Mouse (Mus musculus) heart, embryonic 16.5 days (tissue): ENCODE data around the gene Stat5b. TPM values are rescaled to one million over a fixed set of nuclear protein-coding genes. Genes with fewer than 3 reads are reported as not detected.
"Not testable (repeated sequence)": the region's sequence is repeated elsewhere in the genome, so short reads cannot be mapped to it uniquely, and the experiment has no call there.

ENCODE experiments used
- ATAC-seq: fragments of 200-750 bp; cut with Nextera tagmentation; replicated peaks from 2 replicates; pipeline ENCODE4 v1.8.0; 2017; ENCODE audit warnings: moderate number of reproducible peaks; ENCODE audit not compliant: insufficient read depth, low FRiP score; ENCODE audit errors: extremely low read depth
- H3K27ac ChIP-seq: fragments of 300-500 bp; sonication (generic); 2 replicates; pipeline ENCODE4 v1.5.1; 2014; ENCODE audit warnings: mild to moderate bottlenecking, low read length, control low read depth, moderate library complexity
- H3K27me3 ChIP-seq: fragments of 300-500 bp; sonication (generic); 2 replicates; pipeline ENCODE4 v1.6.1; 2014; ENCODE audit warnings: low read length, mixed read lengths; ENCODE audit not compliant: control insufficient read depth, insufficient read depth
- H3K36me3 ChIP-seq: fragments of 300-500 bp; sonication (generic); 2 replicates; pipeline ENCODE4 v1.6.1; 2014; ENCODE audit not compliant: control insufficient read depth, insufficient read depth
- H3K4me1 ChIP-seq: fragments of 300-500 bp; sonication (generic); 2 replicates; pipeline ENCODE4 v1.6.1; 2014; ENCODE audit warnings: low read length, mixed read lengths; ENCODE audit not compliant: control insufficient read depth, insufficient read depth
- H3K4me2 ChIP-seq: fragments of 300-500 bp; sonication (generic); 2 replicates; pipeline ENCODE4 v1.6.1; 2014; ENCODE audit warnings: low read depth, mild to moderate bottlenecking, control low read depth, low read length
- H3K4me3 ChIP-seq: fragments of 300-500 bp; sonication (generic); 2 replicates; pipeline ENCODE4 v1.5.1; 2014; ENCODE audit warnings: mild to moderate bottlenecking, control low read depth, low read length
- H3K9ac ChIP-seq: fragments of 300-500 bp; sonication (generic); 2 replicates; pipeline ENCODE4 v1.6.1; 2014; ENCODE audit warnings: low read length, control low read depth
- H3K9me3 ChIP-seq: fragments of 300-500 bp; sonication (generic); replicated peaks from 2 replicates; pipeline ENCODE4 v1.6.1; 2016; ENCODE audit warnings: low read length; ENCODE audit not compliant: control insufficient read depth
- WGBS: fragments of 180-500 bp; shearing (Covaris S2); extraction: QIAGEN DNeasy Blood & Tissue Kit; methylation state at CpG from one replicate; pipeline ENCODE4 v1.1.7; 2014; 5-methylcytosine and 5-hydroxymethylcytosine counted together
- polyA plus RNA-seq: library from polyadenylated mRNA; unstranded; fragments of >200 nt; fragmentation: Nextera tagmentation; extraction: Ambion mirVana; gene quantifications from 2 replicates; pipeline ENCODE4 v1.2.1, GENCODE M21; 2015

Gene Stat5b
- polyA plus RNA-seq, 1 experiment from 2014 or later, result 36.5 TPM

DNA sequence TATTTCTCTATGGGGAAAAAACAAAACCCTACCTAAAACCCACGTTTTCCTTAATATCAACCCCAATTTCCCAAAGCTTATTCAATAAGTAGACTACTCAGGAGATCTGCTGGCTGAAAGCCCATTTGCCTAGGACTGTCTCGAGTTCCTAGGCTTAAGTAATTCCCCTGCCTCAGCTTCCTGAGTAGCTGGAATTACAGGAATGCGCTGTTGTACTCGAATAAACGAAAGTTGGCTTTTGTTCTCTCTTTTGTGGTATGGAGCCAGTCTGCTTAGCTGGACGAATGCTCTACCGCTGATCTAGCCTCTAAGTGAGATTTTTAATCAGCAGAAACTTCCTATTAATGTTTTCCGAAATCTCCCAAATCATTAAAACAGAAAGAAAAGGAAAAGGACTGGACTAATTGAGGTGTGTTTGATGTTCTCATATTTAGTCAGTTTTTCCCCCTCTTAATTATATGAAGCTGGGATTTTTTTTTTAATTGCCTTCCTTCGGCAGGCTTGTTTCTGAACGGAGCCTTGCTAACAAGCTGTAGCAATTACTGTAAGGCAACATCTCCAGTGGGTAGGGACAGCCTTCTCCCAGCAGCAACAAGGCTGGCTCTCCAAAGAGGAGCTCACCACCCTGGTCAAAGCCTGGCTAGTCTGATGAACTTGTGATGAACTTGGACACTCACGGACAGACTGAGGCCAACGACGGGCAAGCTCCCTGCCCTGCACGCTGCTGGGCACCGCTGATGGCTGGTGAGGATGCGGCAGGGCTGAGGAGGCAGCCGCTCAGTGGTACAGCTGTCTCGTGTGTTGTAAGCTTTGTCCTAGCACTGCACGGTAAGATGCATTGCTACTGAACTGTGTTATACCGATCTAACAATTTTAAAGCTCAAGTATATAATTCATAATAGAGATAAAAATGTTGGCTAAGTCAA, 43.9 kb downstream of the Stat5b start:
- Histone ChIP-seq H3K27me3 (no peaks in the 10 kb centered on the region), H3K36me3 (peaks cover 38% of the 10 kb centered on the region), H3K4me3 (no peak overlapping the region), H3K4me2 (no peak overlapping the region), H3K9ac (no peak overlapping the region), H3K9me3 (peaks cover 8% of the 10 kb centered on the region; the same call in 1 of the 2 replicates), H3K27ac (no peak overlapping the region), H3K4me1 (peaks cover 18% of the 10 kb centered on the region)
- WGBS, result 63% methylated on average over 20 of the region's 20 CpGs
- no peak for ATAC-seq

DNA sequence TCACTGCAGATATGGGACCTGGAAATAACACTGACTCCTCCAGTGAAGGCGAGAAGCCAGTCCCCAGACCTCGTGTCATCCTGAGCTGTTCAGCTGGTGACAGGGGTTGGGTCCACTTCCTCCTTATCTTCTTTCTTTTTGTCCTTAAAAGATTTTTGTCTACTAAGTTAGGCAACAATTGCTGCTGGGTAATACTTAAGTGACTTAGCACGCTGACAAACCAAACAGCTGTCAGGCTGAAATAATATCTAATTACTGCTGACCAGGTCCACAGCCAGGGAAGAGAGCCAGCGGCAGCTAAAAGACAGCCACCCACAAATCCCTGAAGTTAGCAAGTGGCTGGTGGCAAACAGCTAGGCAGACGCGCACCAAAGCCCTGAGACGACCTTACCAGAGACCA, 45.0 kb downstream of the Stat5b start:
- Histone ChIP-seq H3K4me1 (peaks cover 18% of the 10 kb centered on the region), H3K9me3 (peaks cover 4% of the 10 kb centered on the region; the same call in 1 of the 2 replicates), H3K9ac (no peak overlapping the region), H3K4me2 (no peak overlapping the region), H3K27me3 (no peaks in the 10 kb centered on the region), H3K27ac (peak overlapping the region; percentile 41; the same call in 1 of the 2 replicates), H3K36me3 (peaks cover 43% of the 10 kb centered on the region), H3K4me3 (no peak overlapping the region)
- no peak for ATAC-seq
- 39% methylated on average over 7 of the region's 7 CpGs for WGBS

DNA sequence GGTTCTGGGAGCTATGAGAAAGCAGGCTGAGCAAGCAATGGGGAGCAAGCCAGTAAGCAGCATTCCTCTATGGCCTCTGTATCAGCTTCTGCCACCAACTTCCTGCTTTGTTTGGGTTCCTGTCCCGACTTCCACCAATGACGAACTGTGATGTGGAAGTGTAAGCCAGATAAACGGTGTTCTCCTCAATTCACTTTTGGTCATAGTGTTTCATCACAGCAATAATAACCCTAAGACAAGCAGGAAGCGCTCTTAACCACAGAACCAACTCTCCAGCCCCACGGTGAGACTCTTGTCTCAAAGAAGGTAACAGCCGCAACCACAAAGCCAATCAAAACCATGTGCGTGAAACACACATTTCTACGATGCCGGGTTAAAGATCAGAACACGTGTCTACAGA, 46.1 kb downstream of the Stat5b start:
- no peak overlapping the region for H3K27ac ChIP-seq
- no peaks in the 10 kb centered on the region for H3K27me3 ChIP-seq
- no peak overlapping the region for H3K4me3 ChIP-seq
- H3K4me2 ChIP-seq, result no peak overlapping the region
- 87% methylated on average over 10 of the region's 10 CpGs for WGBS
- ATAC-seq, result no peak
- H3K9me3 ChIP-seq, result peaks cover 4% of the 10 kb centered on the region; the same call in 1 of the 2 replicates
- H3K4me1 ChIP-seq, result peaks cover 13% of the 10 kb centered on the region
- H3K9ac ChIP-seq, result no peak overlapping the region
- H3K36me3 ChIP-seq, result peaks cover 43% of the 10 kb centered on the region

DNA sequence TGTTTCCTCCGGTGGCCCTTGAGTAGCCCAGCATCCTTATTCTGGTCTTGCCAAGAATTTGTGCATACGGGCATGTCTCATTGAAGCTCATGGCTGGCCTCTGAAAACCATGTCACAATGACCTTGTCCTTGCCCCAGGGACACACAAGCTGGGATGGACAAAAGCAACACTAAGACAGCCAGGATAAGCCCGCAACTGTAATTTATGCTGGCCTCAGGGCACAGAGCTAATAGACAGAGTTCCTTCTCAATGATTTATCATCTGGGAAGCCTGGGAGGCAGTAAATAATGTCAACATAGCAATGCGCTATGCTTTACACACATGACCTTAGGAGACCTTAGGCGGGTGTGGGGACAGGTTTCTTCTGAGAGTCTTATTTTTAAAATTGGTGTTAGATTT, 51.1 kb downstream of the Stat5b start:
- Histone ChIP-seq H3K27ac (no peak overlapping the region), H3K36me3 (peaks cover 43% of the 10 kb centered on the region), H3K4me3 (no peak overlapping the region), H3K9ac (no peak overlapping the region), H3K27me3 (no peaks in the 10 kb centered on the region), H3K4me1 (no peaks in the 10 kb centered on the region), H3K9me3 (peaks cover 4% of the 10 kb centered on the region; the same call in 1 of the 2 replicates), H3K4me2 (no peak overlapping the region)
- no peak for ATAC-seq
- WGBS, result 84% methylated on average over 5 of the region's 5 CpGs

DNA sequence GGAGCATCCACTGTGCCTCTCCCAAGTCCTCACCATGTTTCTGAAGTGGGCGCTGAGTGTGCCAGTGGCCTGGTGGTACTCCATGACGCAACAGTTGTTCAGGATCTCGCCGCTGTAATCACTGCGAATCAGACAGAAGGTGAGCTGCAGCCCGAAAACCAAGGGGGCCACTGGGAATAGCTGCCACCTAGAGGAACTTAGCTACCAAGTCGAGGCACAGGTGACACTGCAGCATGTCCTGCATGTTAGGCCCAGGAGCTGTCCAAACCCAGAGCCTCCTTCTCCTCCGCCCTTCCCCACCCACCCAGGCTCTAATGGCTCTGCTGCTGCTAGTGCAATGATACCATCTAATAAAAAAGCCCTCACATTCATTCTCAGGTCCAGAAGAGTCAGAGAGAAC, 53.9 kb downstream of the Stat5b start:
- H3K4me1 ChIP-seq, result peaks cover 3% of the 10 kb centered on the region; the same call in 1 of the 2 replicates
- no peaks in the 10 kb centered on the region for H3K27me3 ChIP-seq
- H3K36me3 ChIP-seq, result peaks cover 15% of the 10 kb centered on the region
- no peak overlapping the region for H3K9ac ChIP-seq
- no peak overlapping the region for H3K4me2 ChIP-seq
- ATAC-seq, result no peak
- no peak overlapping the region for H3K4me3 ChIP-seq
- no peaks in the 10 kb centered on the region for H3K9me3 ChIP-seq
- no peak overlapping the region for H3K27ac ChIP-seq
- WGBS, result 64% methylated on average over 8 of the region's 8 CpGs

DNA sequence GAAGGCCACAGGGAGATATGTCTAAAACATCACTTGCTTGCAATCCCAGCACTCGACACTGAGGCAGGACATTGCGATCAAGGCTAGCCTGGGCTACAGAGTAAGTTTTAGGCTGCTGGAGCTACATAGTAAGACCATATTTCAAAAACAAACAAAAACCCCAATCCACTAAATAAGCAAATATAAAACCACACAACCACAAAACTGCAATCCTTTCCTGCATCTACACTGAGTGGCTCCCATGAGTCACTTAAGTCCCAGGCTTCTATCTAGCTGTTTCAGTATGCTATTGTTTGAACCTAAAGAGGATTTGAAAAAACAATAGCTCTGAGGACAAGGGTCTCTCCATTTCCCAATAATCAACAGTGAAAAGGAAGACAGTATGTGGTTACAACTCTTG, 55.1 kb downstream of the Stat5b start:
- WGBS, result 98% methylated on average over 2 of the region's 2 CpGs
- Histone ChIP-seq H3K4me1 (peaks cover 6% of the 10 kb centered on the region), H3K27me3 (no peaks in the 10 kb centered on the region), H3K36me3 (peaks cover 10% of the 10 kb centered on the region), H3K27ac (no peak overlapping the region), H3K4me2 (no peak overlapping the region), H3K9ac (no peak overlapping the region), H3K9me3 (no peaks in the 10 kb centered on the region), H3K4me3 (no peak overlapping the region)
- ATAC-seq, result no peak

DNA sequence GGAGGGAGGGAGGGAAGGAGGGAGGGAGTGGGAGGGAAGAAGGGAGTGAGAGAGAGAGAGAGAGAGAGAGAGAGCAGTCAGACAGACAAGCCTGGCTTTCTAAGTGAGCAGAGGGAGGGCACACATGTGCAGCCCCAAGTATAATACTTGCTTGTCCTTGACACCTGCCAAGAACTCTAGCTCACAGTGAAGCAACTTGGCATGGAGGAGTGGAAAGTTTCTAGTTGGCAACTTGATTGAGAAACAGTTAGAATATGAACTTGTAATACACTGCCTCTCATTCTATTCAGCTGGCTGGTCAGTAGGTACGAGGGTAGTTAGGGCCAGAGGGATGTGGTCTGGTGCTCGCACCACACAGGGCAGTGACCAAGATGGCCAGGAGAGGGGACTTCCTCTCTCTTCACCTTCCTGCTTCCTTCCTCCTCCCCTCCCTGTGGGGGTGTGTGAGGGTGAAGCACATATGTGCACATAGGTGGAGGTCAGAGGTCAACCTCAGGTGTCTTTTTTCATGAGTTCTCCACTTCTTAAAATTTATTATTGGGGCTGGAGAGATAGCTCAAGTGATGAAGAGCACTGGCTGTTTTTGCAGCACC, 59.0 kb downstream of the Stat5b start:
- ATAC-seq, result no peak
- peak overlapping the region; percentile 42; the same call in 1 of the 2 replicates for H3K27ac ChIP-seq
- no peaks in the 10 kb centered on the region for H3K9me3 ChIP-seq
- peaks cover 6% of the 10 kb centered on the region for H3K4me1 ChIP-seq
- H3K4me3 ChIP-seq, result no peak overlapping the region
- H3K36me3 ChIP-seq, result peaks cover 32% of the 10 kb centered on the region
- WGBS, result 75% methylated on average over 2 of the region's 2 CpGs
- H3K27me3 ChIP-seq, result no peaks in the 10 kb centered on the region
- H3K9ac ChIP-seq, result no peak overlapping the region
- no peak overlapping the region for H3K4me2 ChIP-seq

DNA sequence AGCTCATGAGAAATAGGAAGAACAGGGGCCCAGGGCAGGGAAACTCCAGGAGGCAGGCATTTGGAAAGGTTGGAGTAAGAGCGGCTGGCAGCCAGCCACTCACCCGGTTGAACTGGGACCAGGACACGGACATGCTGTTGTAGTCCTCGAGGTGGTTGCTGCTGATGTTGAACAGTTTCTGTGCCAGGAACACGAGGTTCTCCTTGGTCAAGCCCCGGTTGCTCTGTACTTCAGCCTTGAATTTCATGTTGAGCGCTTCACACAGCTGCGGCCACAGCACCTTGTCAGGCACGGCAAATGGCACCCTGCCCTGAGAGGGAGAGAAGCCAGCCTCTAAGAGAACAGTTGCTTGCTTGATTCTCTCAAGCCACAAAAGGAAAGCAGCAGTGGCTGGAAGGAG, 59.9 kb downstream of the Stat5b start:
- not testable (repeated sequence) for H3K4me3 ChIP-seq, H3K4me1 ChIP-seq, H3K9ac ChIP-seq, H3K4me2 ChIP-seq, H3K9me3 ChIP-seq, H3K27me3 ChIP-seq
- Histone ChIP-seq H3K36me3 (peaks cover 34% of the 10 kb centered on the region), H3K27ac (peak overlapping the region; percentile 65)
- peak; percentile 70; the same call in 1 of the 2 replicates for ATAC-seq
- WGBS, result 64% methylated on average over 9 of the region's 9 CpGs

DNA sequence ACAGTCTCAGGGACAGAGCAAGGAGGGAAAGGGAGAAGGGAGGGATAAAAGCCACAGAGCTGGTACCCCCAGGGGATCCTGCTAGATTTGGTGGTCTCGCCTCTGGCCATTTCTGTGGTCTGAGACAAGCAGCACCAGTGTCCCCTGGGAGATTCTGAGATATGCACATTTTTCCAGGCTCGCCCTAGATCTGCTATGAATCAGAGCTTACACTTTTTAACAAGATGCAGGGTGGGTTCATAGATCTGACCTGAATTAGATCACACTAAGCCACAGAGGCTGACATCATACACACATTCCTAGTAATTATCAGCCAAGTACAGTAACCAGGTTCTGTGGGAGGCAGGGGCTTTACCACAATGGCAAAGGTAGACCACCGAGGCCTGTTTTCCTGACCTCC, 60.8 kb downstream of the Stat5b start:
- H3K4me1 ChIP-seq, result peaks cover 6% of the 10 kb centered on the region
- ATAC-seq, result no peak
- 85% methylated on average over 3 of the region's 3 CpGs for WGBS
- H3K36me3 ChIP-seq, result peaks cover 40% of the 10 kb centered on the region
- H3K27ac ChIP-seq, result no peak overlapping the region
- H3K27me3 ChIP-seq, result no peaks in the 10 kb centered on the region
- no peak overlapping the region for H3K4me3 ChIP-seq
- no peak overlapping the region for H3K9ac ChIP-seq
- H3K4me2 ChIP-seq, result no peak overlapping the region
- no peaks in the 10 kb centered on the region for H3K9me3 ChIP-seq
